Mouse (Mus musculus): ENCODE results near the gene Setd4. TPM values are rescaled to one million over a fixed set of nuclear protein-coding genes. Genes with fewer than 3 reads are reported as not detected.
"Not testable (repeated sequence)": the region's sequence is repeated elsewhere in the genome, so short reads cannot be mapped to it uniquely, and the experiment has no call there.

The Setd4 gene
- polyA plus RNA-seq (2014; fragmentation: Nextera tagmentation; extraction: Ambion mirVana): 9.8 and 10.3 TPM in 2 replicates

- H3K9ac ChIP-seq (ENCODE audit: low read depth, low read length): peak within 1 kb of the TSS; percentile 80
- no peaks in the 10 kb centered on the region for H3K27me3 ChIP-seq (ENCODE audit: control insufficient read depth, insufficient read depth, low read length)
- H3K36me3 ChIP-seq (ENCODE audit: control insufficient read depth, insufficient read depth, low read length): no peaks in the 10 kb centered on the region
- DNase-seq (ENCODE audit: low spot score) (peak; percentile 93), ATAC-seq (ENCODE audit: low FRiP score) (peak; percentile 91)
- H3K4me2 ChIP-seq (replicated peaks; ENCODE audit: low read depth, low read length): peak within 1 kb of the TSS; percentile 83
- H3K27ac ChIP-seq (ENCODE audit: low read depth, low read length): peak within 1 kb of the TSS; percentile 88
- 2% methylated on average over 55 of the region's 55 CpGs for WGBS
- peak within 1 kb of the TSS; percentile 56 for H3K4me3 ChIP-seq (ENCODE audit: low read depth, low read length)
- H3K9me3 ChIP-seq (ENCODE audit: control insufficient read depth, low read length): no peaks in the 10 kb centered on the region
- H3K4me1 ChIP-seq (replicated peaks; ENCODE audit: control insufficient read depth, insufficient read depth, low read length): no peaks in the 10 kb centered on the region
Measured at GRCm38 (mm10) chr16:93603439-93604212, at the start of gene Setd4. TSS of gene Setd4 (minus strand) at chr16:93604063.

- H3K27ac ChIP-seq (ENCODE audit: low read depth, low read length): no peak overlapping the region
- no peak for DNase-seq (ENCODE audit: low spot score)
- 90% methylated on average over 5 of the region's 5 CpGs for WGBS
Measured at GRCm38 (mm10) chr16:93648441-93649183, 44.7 kb upstream of the Setd4 start.

GRCm38 (mm10) chr16:93644006-93644405 is 40.1 kb upstream of the Setd4 start:
- Histone ChIP-seq H3K27me3 (ENCODE audit: control insufficient read depth, insufficient read depth, low read length) (no peaks in the 10 kb centered on the region), H3K36me3 (ENCODE audit: control insufficient read depth, insufficient read depth, low read length) (no peaks in the 10 kb centered on the region), H3K27ac (ENCODE audit: low read depth, low read length) (no peak overlapping the region), H3K4me2 (replicated peaks; ENCODE audit: low read depth, low read length) (no peak overlapping the region), H3K9me3 (ENCODE audit: control insufficient read depth, low read length) (no peaks in the 10 kb centered on the region), H3K9ac (ENCODE audit: low read depth, low read length) (no peak overlapping the region), H3K4me3 (ENCODE audit: low read depth, low read length) (no peak overlapping the region), H3K4me1 (replicated peaks; ENCODE audit: control insufficient read depth, insufficient read depth, low read length) (no peaks in the 10 kb centered on the region)
- 81% methylated on average over 4 of the region's 4 CpGs for WGBS
- DNase-seq (ENCODE audit: low spot score) (no peak), ATAC-seq (ENCODE audit: low FRiP score) (no peak)

More at GRCm38 (mm10) chr16:93648441-93649183, 44.7 kb upstream of the Setd4 start:
- no peak overlapping the region for H3K4me2 ChIP-seq (replicated peaks; ENCODE audit: low read depth, low read length)
- H3K9ac ChIP-seq (ENCODE audit: low read depth, low read length): no peak overlapping the region
- no peak for ATAC-seq (ENCODE audit: low FRiP score)
- H3K4me1 ChIP-seq (replicated peaks; ENCODE audit: control insufficient read depth, insufficient read depth, low read length): no peaks in the 10 kb centered on the region
- H3K27me3 ChIP-seq (ENCODE audit: control insufficient read depth, insufficient read depth, low read length): no peaks in the 10 kb centered on the region
- no peaks in the 10 kb centered on the region for H3K9me3 ChIP-seq (ENCODE audit: control insufficient read depth, low read length)
- H3K36me3 ChIP-seq (ENCODE audit: control insufficient read depth, insufficient read depth, low read length): no peaks in the 10 kb centered on the region
- H3K4me3 ChIP-seq (ENCODE audit: low read depth, low read length): no peak overlapping the region

- DNase-seq (ENCODE audit: low spot score) (no peak), ATAC-seq (ENCODE audit: low FRiP score) (no peak)
- Histone ChIP-seq H3K4me2 (replicated peaks; ENCODE audit: low read depth, low read length) (no peak within 1 kb of the TSS), H3K9me3 (ENCODE audit: control insufficient read depth, low read length) (no peaks in the 10 kb centered on the region), H3K27me3 (ENCODE audit: control insufficient read depth, insufficient read depth, low read length) (no peaks in the 10 kb centered on the region), H3K4me1 (replicated peaks; ENCODE audit: control insufficient read depth, insufficient read depth, low read length) (no peaks in the 10 kb centered on the region), H3K4me3 (ENCODE audit: low read depth, low read length) (no peak within 1 kb of the TSS), H3K27ac (ENCODE audit: low read depth, low read length) (no peak within 1 kb of the TSS), H3K36me3 (ENCODE audit: control insufficient read depth, insufficient read depth, low read length) (no peaks in the 10 kb centered on the region), H3K9ac (ENCODE audit: low read depth, low read length) (no peak within 1 kb of the TSS)
- 82% methylated on average over 23 of the region's 23 CpGs for WGBS
Measured at GRCm38 (mm10) chr16:93627761-93628400, 24.0 kb upstream of the Setd4 start, which contains the start of gene Gm5678. TSS of gene Gm5678 (plus strand) at chr16:93628097.

- no peak for ATAC-seq (ENCODE audit: low FRiP score)
- no peaks in the 10 kb centered on the region for H3K27me3 ChIP-seq (ENCODE audit: control insufficient read depth, insufficient read depth, low read length)
- no peak overlapping the region for H3K27ac ChIP-seq (ENCODE audit: low read depth, low read length)
- no peak for DNase-seq (ENCODE audit: low spot score)
- no peaks in the 10 kb centered on the region for H3K4me1 ChIP-seq (replicated peaks; ENCODE audit: control insufficient read depth, insufficient read depth, low read length)
- 37% methylated on average over 1 of the region's 1 CpGs for WGBS
- no peak overlapping the region for H3K4me2 ChIP-seq (replicated peaks; ENCODE audit: low read depth, low read length)
- no peaks in the 10 kb centered on the region for H3K36me3 ChIP-seq (ENCODE audit: control insufficient read depth, insufficient read depth, low read length)
- no peak overlapping the region for H3K4me3 ChIP-seq (ENCODE audit: low read depth, low read length)
- H3K9me3 ChIP-seq (ENCODE audit: control insufficient read depth, low read length): no peaks in the 10 kb centered on the region
- no peak overlapping the region for H3K9ac ChIP-seq (ENCODE audit: low read depth, low read length)
Measured at GRCm38 (mm10) chr16:93626745-93627144, 22.9 kb upstream of the Setd4 start.

GRCm38 (mm10) chr16:93624671-93625070 is 20.8 kb upstream of the Setd4 start:
- Histone ChIP-seq H3K9me3 (ENCODE audit: control insufficient read depth, low read length) (no peaks in the 10 kb centered on the region), H3K27ac (ENCODE audit: low read depth, low read length) (no peak overlapping the region), H3K4me2 (replicated peaks; ENCODE audit: low read depth, low read length) (no peak overlapping the region), H3K4me1 (replicated peaks; ENCODE audit: control insufficient read depth, insufficient read depth, low read length) (no peaks in the 10 kb centered on the region), H3K4me3 (ENCODE audit: low read depth, low read length) (no peak overlapping the region), H3K27me3 (ENCODE audit: control insufficient read depth, insufficient read depth, low read length) (no peaks in the 10 kb centered on the region), H3K36me3 (ENCODE audit: control insufficient read depth, insufficient read depth, low read length) (no peaks in the 10 kb centered on the region), H3K9ac (ENCODE audit: low read depth, low read length) (no peak overlapping the region)
- ATAC-seq (ENCODE audit: low FRiP score) (no peak), DNase-seq (ENCODE audit: low spot score) (no peak)
- WGBS: 77% methylated on average over 4 of the region's 4 CpGs

- not testable (repeated sequence) for H3K4me2 ChIP-seq (replicated peaks; ENCODE audit: low read depth, low read length); H3K4me3 ChIP-seq (ENCODE audit: low read depth, low read length); H3K36me3 ChIP-seq (ENCODE audit: control insufficient read depth, insufficient read depth, low read length); H3K9ac ChIP-seq (ENCODE audit: low read depth, low read length); H3K9me3 ChIP-seq (ENCODE audit: control insufficient read depth, low read length); H3K4me1 ChIP-seq (replicated peaks; ENCODE audit: control insufficient read depth, insufficient read depth, low read length); H3K27me3 ChIP-seq (ENCODE audit: control insufficient read depth, insufficient read depth, low read length); ATAC-seq (ENCODE audit: low FRiP score); DNase-seq (ENCODE audit: low spot score); H3K27ac ChIP-seq (ENCODE audit: low read depth, low read length)
- WGBS: 85% methylated on average over 4 of the region's 4 CpGs
Measured at GRCm38 (mm10) chr16:93623759-93624158, 19.9 kb upstream of the Setd4 start.

- WGBS: 45% methylated on average over 5 of the region's 5 CpGs
- H3K4me2 ChIP-seq (replicated peaks; ENCODE audit: low read depth, low read length): no peak overlapping the region
- H3K4me3 ChIP-seq (ENCODE audit: low read depth, low read length): no peak overlapping the region
- no peaks in the 10 kb centered on the region for H3K9me3 ChIP-seq (ENCODE audit: control insufficient read depth, low read length)
- ATAC-seq (ENCODE audit: low FRiP score) (no peak), DNase-seq (ENCODE audit: low spot score) (peak; percentile 69)
- no peak overlapping the region for H3K27ac ChIP-seq (ENCODE audit: low read depth, low read length)
- H3K27me3 ChIP-seq (ENCODE audit: control insufficient read depth, insufficient read depth, low read length): no peaks in the 10 kb centered on the region
- H3K4me1 ChIP-seq (replicated peaks; ENCODE audit: control insufficient read depth, insufficient read depth, low read length): no peaks in the 10 kb centered on the region
- no peaks in the 10 kb centered on the region for H3K36me3 ChIP-seq (ENCODE audit: control insufficient read depth, insufficient read depth, low read length)
- no peak overlapping the region for H3K9ac ChIP-seq (ENCODE audit: low read depth, low read length)
Measured at GRCm38 (mm10) chr16:93615118-93615870, 11.4 kb upstream of the Setd4 start.

Data from hindbrain, embryonic 11.5 days (tissue).